Mouse (Mus musculus): ENCODE results near the gene Adig.

Adig gene

DNA sequence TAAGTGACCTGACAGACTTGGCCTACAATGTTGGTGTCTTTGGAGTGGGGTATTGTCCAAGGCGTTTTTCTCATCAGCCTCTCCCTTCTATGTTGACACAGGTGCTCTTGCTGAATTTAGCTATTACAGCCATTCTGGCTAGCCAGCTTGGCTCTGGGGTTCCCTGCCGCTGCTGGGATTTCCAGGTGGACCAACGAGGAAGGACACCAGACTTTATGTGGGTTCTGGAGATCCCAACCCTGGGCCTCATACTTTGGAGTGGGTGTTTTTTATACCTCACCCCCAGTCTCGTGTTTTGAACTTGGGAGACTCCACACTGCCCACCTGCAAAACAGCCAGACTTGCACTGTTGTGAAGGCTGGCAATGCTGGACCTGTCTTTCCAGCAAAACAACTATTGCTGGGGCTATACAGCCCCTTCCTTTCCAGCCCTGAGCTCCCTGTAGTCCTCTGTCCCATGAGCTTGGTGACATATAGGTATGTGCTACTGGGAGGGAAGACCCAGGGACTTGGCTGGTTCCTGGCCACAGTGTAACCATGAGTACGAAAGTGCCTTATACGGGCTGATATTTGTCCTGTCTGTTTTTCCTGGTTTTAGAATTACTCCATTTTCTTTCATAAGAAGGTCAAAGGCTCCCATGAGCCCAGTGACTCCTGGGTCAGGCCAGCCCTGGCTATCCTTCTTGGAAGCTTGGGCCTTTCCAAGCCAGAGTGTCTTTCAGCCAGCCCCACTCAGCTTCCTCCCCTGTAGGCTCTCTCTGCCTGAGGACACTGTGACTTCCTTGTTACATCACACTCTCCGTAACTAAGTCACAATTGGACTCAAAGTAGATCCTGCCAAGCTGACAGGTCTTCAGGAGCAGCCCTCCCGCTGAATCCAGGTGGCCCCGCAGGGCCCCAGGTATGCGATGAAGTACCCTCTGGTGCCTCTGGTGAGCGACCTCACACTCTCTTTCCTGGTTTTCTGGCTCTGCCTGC, at the start of gene Adig:
Adig (plus strand) TSS at position 777 of the 977 bp plus-strand sequence.
- DNase-seq = no peak

- no peak for DNase-seq
Observed at GRCm38 (mm10) chr2:158456451-158456850, 46.0 kb upstream of the Adig start.

GRCm38 (mm10) chr2:158457610-158458009, 44.8 kb upstream of the Adig start:
- no peak for DNase-seq

- DNase-seq = no peak
Observed at GRCm38 (mm10) chr2:158462450-158462849, 40.0 kb upstream of the Adig start.

DNA sequence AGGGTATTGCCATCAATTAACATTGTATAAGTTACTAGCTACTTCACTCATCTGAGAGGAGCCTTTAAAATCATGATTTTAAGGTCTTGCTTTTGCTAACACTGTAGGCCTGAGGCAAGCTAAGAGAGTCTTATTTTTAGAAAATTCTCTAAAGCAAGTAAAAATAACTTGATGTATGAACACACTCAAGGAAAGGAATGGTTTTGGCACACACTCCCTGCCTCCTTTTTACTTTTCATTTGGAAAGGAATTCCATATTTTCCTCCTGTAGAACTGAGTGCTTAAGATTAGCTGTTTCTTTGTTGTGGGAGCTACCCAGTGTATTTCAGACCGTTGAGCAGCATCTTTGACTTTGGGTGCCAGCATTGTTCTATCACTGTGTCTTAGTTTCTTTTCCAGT, 28.3 kb upstream of the Adig start:
- no peak for DNase-seq

DNA sequence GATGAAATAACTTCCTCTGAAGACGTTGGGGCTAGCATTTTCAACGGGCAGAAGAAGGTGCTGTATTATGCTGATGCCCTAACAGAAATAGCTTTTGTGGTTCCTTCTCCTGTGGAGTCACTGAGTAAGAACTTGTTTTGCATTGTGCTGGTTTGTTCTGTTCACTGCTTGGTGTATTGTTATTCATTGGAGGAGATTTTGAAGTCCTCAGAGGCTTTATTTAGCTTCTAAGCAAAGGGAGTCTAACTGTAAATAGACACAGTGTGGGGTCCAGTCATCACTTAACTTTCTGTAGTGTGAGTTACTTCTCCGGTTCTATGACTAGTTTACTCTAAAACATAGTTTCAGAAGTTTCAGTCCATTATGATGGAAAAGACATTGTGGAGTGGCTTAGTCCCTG, 24.8 kb upstream of the Adig start:
- DNase-seq = no peak

DNA sequence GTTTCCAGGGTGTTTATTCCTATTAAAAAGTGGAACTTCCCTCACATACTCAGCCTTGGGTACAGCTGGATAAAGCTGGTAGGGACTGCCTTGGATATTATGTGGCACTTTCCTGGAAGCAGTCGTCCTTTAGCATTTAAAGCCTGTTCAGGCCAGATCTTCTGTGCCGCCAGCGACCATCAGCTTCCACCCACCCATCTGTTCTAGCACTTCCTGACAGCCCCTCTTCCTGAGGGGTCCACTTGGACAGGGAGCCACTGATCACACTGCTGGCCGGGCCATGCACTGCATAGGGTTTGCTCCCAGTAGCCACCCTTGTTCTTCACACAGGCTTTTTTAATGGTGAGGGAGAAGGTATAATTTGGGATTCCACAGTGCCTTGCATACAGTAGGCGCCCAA, 4.0 kb upstream of the Adig start:
- DNase-seq = no peak

- no peak for DNase-seq
Observed at GRCm38 (mm10) chr2:158503226-158503625, 814 bp downstream of the Adig start.

DNA sequence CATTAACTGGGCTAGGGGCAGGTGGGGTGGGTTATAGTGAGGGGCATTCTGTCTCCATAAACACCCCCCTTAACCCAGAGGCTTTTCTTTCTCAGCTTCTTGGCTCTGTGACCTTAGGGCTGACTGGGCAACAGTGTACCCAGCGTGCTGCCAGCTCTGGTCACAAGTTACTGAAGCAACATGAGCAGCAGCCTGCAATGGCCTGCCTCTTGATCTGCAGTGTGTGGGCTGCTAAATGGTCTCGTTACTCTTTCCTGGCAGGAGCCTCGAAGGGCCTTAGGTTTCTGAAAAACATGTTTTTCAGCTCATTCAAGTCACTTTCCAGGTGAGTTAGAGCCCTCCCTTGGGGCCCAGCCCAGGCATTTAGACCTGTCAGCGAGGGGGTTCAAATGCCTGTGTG, 1.3 kb downstream of the Adig start:
- no peak for DNase-seq

- DNase-seq = no peak
Observed at GRCm38 (mm10) chr2:158506475-158506874, 4.1 kb downstream of the Adig start.

- DNase-seq = no peak
Observed at GRCm38 (mm10) chr2:158507046-158507445, 4.6 kb downstream of the Adig start.

DNA sequence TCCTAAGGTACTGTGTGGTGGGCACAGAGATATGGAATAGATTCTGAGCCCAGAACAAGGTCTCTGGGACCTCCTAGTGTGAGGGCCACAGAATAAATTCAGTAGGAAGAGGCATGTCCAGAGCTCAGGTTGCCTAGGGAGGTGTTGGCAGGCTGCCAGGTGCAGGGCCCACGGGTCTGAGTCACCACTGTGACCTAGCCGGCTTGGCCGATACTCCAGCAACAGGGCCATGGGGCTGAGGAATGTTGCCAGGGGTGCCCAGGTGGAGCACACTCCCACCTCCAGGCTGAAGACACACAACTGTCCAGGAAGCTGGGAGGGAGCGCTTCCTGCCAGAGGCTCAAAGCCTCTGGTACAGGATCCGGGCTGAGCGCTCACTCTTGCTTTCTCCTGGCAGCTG, 8.3 kb downstream of the Adig start:
- DNase-seq = no peak

DNA sequence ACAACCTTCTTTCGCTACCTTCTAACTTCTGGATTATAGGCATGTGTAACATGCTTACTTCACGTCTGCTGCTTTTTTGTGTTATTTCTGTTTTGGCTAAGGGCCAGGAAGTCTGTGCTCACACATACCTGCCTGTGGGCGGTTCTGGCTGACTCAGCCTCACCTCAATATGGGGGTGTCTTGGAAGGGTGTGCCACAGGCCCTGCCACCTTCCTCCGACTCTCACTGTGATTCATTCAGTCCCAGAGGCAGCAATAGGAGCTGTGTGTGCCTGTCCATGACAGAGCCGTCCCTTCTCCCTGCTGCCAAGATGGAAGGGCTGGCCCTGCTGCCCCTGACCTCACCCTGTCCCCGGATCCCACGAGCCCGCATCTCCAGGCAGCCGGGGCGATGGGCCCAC, 10.1 kb downstream of the Adig start, which contains the start of gene Arhgap40:
Arhgap40 (plus strand) TSS at position 269 of the 400 bp plus-strand sequence.
- DNase-seq = no peak

DNA sequence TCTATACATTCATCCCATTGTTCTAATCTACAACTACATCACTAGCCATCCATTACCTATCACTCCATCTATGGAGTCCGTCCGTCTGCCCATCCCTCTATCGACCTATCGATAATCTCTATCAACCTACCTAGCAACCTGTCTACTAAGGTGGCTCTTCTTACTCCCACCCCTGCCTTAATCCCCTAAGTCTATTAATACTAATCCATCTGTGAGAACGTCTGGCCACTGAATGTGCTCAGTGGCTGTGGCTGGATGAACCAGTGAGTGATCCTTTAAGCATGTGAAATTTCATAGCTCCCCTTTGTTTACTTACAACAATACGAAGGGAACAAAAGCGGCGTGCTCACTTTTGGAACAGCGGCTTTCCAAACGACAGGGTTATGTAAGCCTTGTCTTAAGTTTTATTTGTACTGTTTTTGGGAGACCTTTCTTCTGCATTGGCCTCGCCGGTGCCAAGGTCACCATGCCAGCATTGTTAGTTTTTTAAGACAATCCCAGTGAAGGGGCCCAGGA, 11.5 kb downstream of the Adig start:
- DNase-seq = no peak

DNA sequence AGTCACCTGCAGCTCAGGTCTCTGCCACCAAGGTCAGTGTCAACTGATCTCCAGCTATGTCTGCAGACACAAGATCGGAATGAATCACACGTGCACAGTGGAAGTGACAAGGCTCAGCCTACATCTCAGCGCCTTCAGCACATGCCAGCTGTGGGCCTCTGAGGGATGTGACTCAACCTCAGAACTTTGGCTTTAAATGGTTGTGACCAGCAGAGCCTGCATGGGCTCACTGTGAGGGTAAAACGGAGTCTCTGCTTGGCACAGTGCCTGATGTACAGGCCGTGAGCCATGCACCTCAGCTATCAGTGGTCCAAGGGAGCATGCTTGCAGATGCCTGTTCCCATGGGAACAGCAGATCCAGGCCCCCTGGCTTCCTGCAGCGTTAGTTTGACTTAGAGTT, 16.2 kb downstream of the Adig start:
- DNase-seq = no peak

DNA sequence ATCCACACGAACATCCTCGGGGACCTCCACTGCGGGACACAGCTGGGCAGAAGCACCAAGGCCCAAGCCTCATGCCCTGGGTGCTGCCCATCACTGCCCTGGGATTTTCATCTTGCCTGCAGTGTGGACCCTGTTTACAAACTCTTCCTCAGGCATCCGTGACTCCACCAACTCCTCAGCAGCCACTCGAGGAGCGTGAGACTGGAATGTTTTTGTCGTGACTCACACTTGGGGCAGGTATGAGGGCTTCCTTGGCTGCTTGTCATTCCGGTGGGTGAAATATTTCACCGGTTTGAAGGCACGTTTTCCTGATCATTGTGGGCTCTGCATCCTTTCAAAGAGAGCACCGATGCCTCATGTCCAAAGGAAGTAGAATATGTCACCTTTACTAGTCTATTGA, 16.7 kb downstream of the Adig start:
- no peak for DNase-seq

DNA sequence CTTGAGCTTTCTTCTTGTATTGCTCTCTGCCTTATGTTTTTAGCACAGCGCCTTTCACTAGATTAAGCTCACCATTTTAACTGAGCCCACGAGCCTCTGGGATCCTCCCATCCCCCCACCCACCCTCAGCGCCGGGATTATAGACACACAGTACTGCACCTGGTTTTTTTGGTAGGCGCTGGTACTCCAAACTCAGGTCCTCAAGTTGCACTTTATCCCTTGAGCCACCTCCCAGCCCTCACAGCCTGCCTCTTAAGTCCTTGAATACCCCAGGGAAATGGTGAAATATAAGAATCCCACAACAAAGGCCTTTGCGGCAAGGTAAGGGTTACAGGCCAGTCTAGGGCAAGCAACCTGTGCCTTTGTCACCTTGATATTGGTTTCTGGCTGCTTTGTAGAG, 17.4 kb downstream of the Adig start:
- DNase-seq = no peak

GRCm38 (mm10) chr2:158523060-158523459, 20.6 kb downstream of the Adig start:
- no peak for DNase-seq

GRCm38 (mm10) chr2:158524129-158524860, 21.9 kb downstream of the Adig start:
- DNase-seq = no peak

GRCm38 (mm10) chr2:158534090-158534489, 31.7 kb downstream of the Adig start:
- no peak for DNase-seq

GRCm38 (mm10) chr2:158534559-158534958, 32.1 kb downstream of the Adig start:
- no peak for DNase-seq

DNA sequence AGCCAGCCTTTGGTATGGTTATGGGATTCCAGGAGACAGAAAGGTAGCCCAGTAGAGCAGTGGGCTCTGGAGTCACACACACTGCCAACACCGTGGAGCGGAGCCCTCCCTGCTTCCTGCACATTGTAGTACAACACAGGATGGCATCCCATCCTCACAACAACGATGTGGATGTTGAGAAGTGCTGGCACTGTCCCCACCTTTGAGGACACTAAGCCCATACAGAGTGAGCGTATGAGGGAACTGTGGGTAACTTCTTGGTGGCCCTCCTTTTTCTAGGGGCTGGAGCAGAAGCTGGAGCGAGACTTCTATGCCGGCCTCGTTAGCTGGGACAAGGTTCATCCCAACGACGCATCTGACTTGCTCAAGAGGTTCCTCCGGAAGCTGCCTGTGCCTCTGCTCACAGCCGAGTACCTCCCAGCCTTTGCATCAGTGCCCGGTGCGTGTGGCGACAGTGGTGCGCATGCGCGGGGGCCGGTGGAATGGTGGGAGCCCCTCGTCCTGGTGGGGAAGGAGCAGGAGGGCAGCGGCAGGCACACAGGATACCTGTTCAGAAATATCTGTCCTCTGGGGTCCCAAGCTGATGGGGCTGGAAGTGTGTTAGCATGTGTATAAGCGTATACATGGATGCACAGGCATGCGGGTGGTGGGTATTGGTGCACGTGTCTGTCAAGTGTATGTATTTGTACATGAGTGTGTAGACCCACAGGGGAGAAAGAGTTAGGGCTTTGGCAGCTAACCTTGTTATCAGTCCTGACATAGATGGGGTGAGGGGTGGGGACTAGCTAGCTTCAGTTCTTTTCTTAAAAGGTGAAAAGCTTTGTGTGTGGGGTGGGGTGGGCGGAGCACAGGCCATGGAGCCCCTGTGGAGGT, 37.3 kb downstream of the Adig start:
- no peak for DNase-seq

- no peak for DNase-seq
Observed at GRCm38 (mm10) chr2:158541286-158541685, 38.9 kb downstream of the Adig start.

Measured in thymus, adult 18-20 months (tissue).